Mouse (Mus musculus) heart, adult 2 months (tissue): ENCODE results near the gene Apobec3.

ENCODE experiments used
- CTCF ChIP-seq: fragments of 200-600 bp; IDR thresholded peaks from 2 replicates; pipeline ENCODE4 v1.8.1; 2022; ENCODE audit warnings: antibody characterized with exemption, mild to moderate bottlenecking, moderate library complexity
- POLR2A ChIP-seq: fragments of 200-500 bp; IDR thresholded peaks from 2 replicates; pipeline ENCODE4 v1.6.1; 2011; ENCODE audit warnings: mild to moderate bottlenecking, low read depth, low read length, control low read depth; ENCODE audit not compliant: insufficient read depth

GRCm38 (mm10) chr15:79903963-79904362, 12.5 kb downstream of the Apobec3 start:
- TF ChIP-seq CTCF (no peak), POLR2A (no peak)
